Mouse (Mus musculus) cerebellum, adult 9-10 months (tissue): Measurements from ENCODE around the gene Ces1c.

Experiments
- DNase-seq: peaks from one replicate; pipeline ENCODE4 v3.0.0; 2022

The Ces1c gene

DNA sequence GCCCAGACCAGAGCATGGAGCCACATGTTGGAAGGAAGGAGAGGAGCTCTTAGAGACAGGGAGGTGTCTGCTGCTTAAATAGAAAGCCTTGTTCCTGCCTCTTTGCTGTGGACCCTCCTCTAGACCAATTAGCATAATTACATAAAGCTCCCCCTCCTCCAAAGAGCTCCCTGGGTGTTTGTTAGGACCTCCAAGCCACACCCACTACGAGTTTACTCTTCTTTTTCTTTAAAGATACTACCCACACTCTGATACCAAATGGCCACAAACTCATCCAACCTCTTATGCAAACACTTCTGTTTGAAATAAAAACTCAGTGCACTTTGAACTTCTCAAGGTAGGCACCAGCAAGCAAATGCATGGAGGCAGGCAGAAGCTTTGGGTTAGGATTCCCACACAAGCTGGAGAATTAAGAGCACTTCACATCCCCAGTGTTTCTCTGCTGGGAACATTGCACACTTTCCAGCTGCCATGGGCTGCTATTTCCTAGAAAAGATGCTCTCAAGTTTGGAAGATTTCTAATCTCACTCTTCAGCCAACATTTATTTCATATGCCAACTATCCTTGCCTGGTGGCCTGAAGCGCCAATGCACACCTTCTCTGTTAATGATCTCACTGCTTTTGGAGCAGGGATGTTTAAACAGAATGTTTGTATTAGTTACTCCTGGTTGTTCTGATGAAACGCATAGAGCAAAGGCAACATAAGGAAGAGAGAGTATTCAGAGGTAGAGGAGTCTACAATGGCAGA lies at the start of gene Ces1c:
Gene Ces1c (minus strand): TSS at position 51 of the 748 bp plus-strand sequence.
- DNase-seq, result no peak

DNA sequence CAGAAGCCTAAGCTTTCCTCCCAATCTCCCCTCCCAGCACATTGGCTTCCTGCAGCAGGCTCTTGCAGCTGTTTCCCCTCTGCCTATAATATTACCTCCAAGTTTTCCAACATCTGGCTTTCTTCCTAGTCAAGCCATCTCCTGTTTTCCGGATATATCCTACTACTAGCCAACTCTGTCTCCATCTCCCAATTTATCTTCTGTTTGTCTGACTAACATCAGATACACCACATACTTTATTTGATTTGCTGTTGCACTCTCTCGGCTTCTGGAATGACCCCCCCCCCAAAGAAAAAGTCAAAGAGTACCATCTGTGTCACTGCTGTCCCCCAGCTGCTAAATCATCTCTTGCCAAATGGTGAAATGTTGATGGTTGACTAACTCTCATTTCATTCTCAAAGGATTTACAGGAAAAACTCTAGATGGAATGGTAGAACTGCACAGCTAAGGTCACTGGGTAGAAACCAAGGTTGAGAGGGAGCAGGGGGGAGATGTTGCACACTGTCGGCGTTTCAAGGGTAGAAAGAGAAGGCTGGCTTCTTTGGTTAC lies 49.6 kb upstream of the Ces1c start:
- no peak for DNase-seq

DNA sequence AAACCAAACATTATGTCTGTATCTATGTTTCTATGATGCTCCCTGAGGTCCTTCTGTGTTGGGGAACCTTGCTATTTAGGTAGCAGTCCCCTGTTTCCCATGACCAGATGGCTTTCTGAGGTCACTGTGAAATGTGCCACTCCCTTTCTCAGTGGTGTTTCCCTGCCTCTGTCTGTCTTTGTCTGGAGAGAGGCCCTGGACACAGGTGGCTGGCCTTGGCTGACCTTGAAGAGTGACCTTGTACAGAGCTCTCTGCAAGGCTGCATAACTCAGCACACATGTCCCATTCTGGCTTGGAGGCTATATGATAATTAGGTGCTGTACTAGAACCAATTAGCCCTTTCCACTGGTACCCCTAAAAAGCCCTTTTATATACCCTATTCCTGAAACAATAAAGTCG lies 45.5 kb upstream of the Ces1c start:
- DNase-seq, result no peak

DNA sequence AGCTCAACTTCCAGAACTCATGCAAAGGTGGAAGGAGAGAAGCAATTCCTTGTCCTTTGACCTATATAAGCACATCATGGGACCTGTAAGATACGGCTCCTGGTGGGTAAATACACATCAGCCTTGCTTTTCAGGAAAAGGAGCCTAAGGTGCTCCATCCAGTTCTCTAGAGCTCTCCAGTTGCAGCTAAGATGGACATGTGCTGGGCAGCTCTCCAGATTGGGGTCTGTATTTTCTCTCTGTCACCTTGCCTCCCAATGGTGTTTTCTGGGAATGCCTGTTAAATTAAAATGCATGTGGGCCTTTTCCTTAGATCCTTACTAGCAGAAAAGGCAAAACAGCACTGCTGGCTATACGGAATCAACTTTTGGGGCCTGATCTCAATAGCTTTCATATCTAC lies 43.5 kb upstream of the Ces1c start:
- no peak for DNase-seq

DNA sequence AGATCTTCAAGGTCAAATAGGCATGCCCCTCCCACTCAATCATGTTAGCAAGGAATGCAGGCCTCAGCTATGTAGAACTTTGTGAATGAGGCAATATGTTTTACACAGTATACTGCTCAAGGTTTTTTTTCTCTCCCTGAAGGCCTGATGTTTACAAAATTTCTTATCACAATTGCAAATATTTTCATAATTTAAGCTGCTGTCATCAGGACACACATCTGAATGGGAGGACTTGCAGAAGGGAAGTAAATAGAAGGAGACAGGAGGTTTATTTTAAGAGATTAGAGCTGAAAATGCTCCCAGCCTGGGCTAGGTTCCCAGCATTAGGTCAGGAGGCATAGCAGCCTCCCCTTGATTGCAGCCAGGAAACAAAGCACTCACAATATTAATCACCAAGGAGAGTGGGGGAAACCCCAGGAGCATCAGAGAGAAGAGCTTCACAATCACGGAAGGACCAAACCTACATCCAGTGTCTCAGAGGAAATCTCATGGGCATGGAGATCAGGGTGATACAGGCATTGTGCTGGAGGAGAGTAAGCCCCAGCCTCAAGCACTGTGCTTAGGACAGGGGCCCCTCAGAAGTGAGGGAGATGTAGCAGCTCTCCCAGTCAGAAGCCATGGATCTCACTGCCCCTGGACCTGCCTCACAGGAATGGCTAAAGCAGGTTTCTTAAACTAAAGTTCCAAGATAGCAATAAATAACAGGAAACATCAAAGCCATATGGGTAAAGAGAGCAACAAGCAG lies 40.9 kb upstream of the Ces1c start:
- no peak for DNase-seq

DNA sequence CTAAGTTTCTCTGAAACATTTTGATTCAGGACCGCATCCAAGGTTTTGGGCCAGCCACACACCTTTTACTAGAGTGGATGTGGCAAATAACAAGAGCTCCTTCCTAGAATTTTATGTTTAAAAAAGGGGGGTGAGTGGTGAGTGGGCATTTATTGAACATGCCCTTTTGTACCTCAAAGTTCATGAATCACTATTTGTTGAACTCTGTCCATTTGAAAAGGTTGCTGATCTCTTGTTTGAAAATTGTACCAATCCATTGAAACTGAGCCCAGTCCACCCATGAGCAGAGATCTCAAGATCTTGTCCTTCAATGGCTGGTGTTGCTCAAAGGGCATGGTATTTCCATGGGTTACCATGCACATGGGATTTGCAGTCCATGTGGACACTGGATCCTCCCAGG lies 32.3 kb upstream of the Ces1c start:
- DNase-seq, result no peak

DNA sequence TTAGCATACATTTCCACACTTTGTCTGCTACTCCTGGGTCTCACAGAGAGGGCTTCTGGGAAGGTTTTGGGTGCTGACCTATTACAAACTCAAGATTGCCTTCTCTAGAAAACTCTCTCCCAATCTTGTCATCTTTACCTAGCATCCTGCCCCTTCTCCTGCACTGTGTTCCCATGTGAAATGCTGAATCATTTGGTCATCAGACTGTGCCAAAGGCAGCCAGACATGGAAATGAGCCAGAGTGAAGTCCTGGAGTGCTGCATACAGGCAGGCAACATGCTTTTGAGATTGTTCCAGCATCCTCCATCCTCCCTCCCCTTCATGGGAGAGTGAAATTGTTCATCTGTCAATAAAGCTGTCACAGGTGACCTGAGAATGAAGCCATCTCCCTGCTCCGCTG lies 20.3 kb upstream of the Ces1c start:
- DNase-seq, result no peak

DNA sequence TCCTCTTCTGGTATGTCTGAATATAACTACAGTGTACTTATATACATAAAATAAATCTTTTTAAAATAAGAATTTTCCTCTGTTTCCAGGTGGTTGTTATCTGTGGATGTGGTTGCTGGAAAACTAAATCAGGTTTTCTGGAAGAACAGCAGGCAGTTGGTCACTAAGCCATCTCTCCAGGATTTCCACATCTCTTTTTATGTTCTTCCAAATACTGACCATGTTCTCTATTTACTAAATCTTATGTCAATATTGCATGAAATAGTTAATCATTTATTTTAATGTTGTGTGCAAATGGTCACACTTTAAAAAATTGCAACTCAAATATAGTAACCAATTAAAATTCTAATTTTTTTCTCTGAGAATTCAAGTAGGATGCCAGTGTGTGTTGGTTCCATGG lies 16.2 kb upstream of the Ces1c start:
- no peak for DNase-seq

DNA sequence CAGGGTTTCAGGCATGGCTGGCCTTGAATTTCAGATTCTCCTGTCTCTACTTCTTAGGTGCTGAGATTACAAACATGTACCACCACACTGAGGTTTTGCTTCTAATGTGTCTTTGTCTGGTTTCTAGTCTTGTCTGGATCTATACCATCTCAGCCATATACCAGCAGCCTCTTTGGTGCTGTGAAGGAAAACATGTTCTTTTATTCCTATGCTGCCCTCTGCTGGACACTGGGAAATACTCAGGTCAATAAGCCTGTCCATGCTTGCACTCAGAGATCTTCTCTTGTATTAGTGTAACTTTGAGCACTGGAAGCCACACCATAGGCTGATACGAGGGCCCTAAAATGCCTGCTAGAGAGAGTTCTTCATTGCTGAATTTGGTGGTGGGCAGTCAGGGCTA lies 9.6 kb upstream of the Ces1c start:
- peak; percentile 22 for DNase-seq

DNA sequence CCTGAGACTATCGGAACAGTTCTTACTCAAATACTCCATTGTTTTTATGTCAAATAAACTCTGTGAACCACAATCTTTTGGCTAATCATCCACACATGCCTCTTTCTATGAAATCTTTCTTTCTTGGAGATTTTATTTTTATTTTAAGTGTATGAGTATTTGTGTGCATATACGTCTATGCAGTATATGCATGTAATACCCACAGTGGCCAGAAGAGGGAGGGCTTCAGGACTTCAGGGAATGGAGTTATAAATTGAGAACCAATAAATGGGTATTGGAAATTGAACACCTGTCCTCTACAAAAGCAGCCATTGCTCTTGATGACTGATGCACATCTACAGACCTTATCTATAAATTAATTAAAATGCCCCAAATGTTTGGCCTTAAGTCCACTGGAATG lies 1.1 kb upstream of the Ces1c start:
- no peak for DNase-seq

DNA sequence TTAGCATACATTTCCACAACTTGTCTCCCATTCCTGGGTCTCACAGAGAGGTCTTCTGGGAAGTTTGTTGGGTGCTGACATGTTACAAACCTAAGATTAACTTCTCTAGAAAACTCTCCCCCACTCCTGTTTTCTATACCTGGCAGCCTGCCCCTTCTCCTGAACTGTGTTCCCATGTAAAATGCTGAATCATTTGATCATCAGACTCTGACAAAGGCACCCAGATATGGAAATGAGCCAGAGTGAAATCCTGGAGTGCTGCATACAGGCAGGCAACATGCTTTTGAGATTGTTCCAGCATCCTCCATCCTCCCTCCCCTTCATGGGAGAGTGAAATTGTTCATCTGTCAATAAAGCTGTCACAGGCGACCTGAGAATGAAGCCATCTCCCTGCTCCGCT lies 4.6 kb downstream of the Ces1c start:
- no peak for DNase-seq

DNA sequence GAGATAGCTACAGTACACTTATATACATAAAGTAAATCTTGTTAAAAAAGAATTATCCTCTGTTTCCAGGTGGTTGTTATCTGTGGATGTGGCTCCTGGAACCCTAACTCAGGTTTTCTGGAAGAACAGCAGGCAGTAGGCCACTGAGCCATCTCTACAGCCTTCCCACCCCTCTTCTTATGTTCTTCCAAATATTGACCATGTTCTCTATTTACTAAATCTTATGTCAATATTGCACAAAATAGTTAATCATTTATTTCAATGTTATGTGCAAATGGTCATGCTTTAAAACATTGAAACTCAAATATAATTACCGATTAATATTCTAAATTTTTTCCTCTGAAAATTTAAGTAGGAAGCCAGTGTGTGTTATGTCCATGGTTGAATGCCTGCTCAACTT lies 9.1 kb downstream of the Ces1c start:
- no peak for DNase-seq

DNA sequence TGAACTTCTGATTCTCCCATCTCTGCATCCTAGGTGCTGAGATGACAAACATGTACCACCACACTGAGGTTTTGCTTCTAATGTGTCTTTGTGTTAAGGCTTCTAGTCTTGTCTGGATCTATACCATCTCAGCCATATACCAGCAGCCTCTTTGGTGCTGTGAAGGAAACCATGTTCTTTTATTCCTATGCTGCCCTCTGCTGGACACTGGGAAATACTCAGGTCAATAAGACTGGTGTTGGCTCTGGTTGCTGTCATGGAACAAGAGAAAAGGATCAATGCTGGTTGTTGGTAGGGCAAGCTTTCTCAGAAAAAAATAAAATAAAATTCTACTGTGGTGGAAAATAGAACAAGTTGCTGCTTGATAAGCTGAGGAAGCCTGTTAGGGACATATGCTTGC lies 35.7 kb downstream of the Ces1c start:
- peak; percentile 21 for DNase-seq

DNA sequence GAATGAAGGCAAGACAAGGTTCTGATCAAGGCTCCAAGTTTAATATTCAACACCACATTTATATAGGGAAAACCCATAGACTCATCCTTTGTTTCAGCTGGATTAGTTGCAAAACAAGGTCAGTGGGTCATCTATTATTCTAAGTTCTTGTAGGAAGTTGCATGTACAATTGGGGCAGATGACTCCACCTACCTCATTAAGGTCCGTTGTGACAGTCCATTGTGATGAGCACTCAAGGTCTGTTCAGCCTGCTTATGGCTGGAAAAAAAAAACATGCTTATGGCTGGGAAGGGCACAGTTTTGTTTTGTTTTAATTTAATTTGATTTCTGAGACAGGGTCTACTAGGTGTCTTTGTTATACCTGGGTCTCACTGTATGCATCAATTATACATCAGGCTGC lies 39.8 kb downstream of the Ces1c start:
- no peak for DNase-seq

DNA sequence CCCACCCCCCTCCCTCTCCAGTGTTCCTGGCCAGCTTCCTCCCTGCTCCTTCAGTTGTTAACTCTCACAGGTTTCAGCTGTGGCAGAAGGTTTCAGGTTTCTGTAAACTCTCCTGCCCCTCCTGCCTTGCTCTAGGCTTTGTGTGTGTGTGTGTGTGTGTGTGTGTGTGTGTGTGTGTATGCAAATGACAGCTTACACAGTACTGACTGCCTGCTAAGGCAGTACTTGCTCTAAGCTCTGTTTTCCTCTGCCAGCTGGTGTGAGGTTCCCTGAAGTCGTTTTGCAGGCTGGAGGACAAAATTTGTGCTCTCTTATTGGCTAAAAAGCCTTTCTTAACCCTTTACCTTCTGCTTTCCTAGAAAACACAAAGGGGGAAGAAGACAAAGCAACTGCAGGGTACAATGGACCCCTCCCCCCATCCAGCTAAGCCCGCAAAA lies 42.4 kb downstream of the Ces1c start:
- no peak for DNase-seq

DNA sequence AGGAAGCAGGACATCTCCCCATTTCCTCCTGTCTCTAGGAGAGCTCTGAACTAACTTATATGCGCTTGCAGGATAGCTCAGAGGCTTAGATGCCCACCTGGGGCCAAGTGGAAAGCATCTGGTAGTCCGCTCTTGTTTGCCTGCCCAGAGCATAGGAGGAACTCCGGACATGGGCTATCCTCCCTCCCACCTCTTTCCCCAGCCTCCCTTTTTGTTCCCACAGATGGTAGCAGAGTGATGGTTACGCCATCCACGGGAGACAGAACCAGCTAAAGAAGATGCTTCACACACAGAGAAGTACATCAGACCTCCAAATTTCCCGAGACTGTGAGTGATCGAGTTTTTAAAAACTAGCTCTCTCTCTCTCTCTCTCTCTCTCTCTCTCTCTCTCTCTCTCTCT lies 42.9 kb downstream of the Ces1c start:
- DNase-seq, result no peak

DNA sequence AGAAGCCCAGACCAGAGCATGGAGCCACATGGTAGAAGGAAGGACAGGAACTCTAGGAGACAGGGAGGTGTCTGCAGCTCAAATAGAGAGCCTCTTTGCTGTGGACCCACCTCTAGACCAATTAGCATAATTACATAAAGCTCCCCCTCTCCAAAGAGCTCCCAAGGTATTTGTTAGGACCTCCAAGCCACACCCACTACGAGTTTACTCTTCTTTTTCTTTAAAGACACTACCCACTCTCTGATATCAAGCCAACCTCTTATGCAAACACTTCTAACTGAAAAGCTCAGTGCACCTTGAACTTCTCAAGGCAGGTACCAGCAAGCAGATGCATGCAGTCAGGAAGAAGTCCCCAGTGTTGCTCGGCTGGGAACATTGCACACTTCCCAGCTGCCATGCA lies 51.2 kb downstream of the Ces1c start, which contains the start of gene Ces1b:
Gene Ces1b (minus strand): TSS at position 131 of the 400 bp plus-strand sequence.
- no peak for DNase-seq

DNA sequence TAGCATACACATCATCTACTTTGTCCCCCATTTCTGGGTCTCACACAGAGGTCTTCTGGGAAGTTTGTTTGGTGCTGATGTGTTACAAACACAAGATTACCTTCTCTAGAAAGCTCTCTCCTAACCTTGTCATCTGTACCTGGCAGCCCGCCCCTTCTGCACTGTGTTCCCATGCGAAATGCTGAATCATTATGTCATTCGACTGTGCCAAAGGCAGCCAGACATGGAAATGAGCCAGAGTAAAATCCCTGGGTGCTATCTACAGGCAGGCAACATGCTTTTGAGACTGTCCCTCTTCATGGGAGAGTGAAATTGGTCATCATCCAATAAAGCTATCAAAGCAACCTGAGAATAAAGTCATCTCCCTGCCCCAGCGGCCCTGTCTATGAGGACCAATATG lies 55.8 kb downstream of the Ces1c start:
- no peak for DNase-seq

DNA sequence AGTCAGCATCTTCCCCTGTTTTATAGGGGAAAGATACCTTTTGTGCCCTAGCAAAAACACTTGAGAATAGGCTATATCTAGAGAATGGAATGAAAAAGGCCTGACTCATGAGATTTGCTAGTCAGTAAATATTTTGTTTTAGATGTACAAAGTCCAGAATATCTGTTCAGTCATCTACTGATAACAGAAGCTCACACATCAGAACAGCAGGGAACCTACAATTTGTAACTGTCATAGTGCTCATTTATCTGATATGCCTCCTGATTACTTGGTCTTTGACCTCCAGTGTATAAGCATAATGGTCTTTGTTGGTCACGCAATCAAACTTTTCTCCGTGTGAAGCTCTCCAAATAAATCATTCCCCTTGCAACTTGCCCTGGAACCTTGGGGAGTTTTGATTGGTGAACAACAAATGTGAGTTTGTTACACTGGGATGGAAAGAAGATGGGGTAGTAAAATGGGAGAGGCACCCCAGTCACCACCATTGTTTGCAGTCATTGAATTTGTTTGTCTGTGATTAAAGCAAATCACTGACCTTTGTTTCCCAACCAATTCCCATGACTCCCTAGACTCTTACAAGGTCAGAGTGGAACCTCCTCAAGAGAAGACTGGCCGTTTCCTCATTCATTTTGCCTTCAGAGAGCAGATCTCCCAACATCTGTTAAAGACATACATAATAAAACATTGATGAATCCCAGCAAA lies 67.5 kb downstream of the Ces1c start:
- DNase-seq, result no peak

DNA sequence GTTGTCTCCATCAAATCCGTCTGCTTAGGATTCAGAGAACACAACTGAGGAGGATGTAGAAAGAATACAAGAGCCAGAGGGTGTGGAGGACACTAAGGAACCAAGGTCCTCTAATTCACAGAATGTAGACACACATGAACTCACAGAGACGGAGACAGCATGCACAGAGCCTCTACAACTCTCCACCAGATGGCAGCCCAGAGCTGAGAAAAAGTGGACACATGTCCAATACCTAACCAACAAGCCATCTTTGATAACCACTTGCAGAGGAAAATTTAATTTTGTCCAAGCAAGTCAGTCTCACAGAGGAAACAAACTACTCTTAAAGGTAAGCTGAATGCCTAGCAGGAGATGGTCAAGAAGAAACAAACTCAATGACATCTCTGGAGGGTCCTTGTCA lies 71.9 kb downstream of the Ces1c start:
- peak; percentile 10 for DNase-seq

DNA sequence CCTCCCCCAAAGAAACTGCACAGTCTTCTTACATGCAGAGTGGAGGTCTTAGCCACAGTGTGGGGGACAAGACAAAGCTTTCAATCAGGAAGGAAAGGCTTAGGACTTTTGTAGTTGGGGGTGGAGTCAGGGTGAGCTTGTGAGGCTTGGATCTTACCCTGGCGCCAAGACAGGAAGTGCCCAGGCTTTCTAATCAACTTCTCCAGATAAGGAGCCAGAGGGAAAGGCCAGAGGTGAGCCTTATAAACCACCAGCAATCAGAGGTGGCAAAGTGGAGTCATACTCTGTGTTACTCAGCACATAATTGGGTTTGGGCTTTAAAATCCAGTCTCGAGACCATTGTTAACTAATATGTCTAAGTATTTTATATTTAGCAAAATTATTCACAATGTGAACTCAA lies 75.8 kb downstream of the Ces1c start:
- DNase-seq, result no peak
